Mouse (Mus musculus): ENCODE measurements around the gene Sept11.

DNA sequence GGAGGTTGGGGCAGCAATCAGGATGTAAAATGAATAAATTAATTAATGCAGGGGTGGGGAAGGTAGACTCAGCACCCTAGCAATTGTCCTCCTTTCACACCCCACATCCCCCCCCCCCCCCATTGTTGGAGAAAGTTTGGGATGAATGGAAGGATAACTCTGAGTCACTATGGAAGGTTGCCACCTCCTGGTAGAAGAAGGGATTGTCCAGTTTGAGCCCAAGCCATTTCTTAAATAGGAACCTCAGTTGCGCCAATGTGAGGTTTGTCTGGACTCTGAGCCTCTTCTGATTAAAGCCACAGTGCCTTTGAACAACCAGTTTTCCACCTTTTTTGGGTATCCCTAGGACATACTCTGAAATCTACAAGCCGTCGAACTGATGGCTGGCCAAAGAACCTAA lies 70.3 kb downstream of the Sept11 start:
- TF ChIP-seq GATA1 (IDR thresholded peaks at IDR 0.05; ENCODE audit: low read length) (no peak), TAL1 (IDR thresholded peaks at IDR 0.05; ENCODE audit: low read length) (no peak)

All from erythroblast, embryonic 14.5 days (primary cell).